Mouse (Mus musculus) thymus, postnatal 4 days (tissue): Measurements from ENCODE around the gene Akr1b3.
"Not testable (repeated sequence)": the region's sequence is repeated elsewhere in the genome, so short reads cannot be mapped to it uniquely, and the experiment has no call there.

Experiments
- DNase-seq: peaks from one replicate; pipeline ENCODE4 v3.0.0; 2021

The Akr1b3 gene

GRCm38 (mm10) chr6:34316854-34317771 lies at the start of gene Akr1b3:
Gene Akr1b3, minus strand, starts transcription at chr6:34317478.
- peak; percentile 88 for DNase-seq

- DNase-seq, result peak; percentile 35
Observed at GRCm38 (mm10) chr6:34364217-34365136, 47.2 kb upstream of the Akr1b3 start.

- DNase-seq, result no peak
Observed at GRCm38 (mm10) chr6:34355841-34356240, 38.6 kb upstream of the Akr1b3 start.

GRCm38 (mm10) chr6:34355349-34355747 lies 38.1 kb upstream of the Akr1b3 start:
- no peak for DNase-seq

GRCm38 (mm10) chr6:34354354-34355348 lies 37.4 kb upstream of the Akr1b3 start:
- no peak for DNase-seq

GRCm38 (mm10) chr6:34353658-34354353 lies 36.5 kb upstream of the Akr1b3 start, which contains the start of gene Akr1b8:
Gene Akr1b8, plus strand, starts transcription at chr6:34354119.
- DNase-seq, result no peak

- DNase-seq, result no peak
Observed at GRCm38 (mm10) chr6:34352401-34352800, 35.1 kb upstream of the Akr1b3 start.

GRCm38 (mm10) chr6:34351481-34351880 lies 34.2 kb upstream of the Akr1b3 start:
- not testable (repeated sequence) for DNase-seq

GRCm38 (mm10) chr6:34350037-34350699 lies 32.9 kb upstream of the Akr1b3 start:
- no peak for DNase-seq

GRCm38 (mm10) chr6:34346096-34346898 lies 29.0 kb upstream of the Akr1b3 start:
- peak; percentile 83 for DNase-seq

- DNase-seq, result peak; percentile 37
Observed at GRCm38 (mm10) chr6:34344935-34345334, 27.7 kb upstream of the Akr1b3 start.

GRCm38 (mm10) chr6:34344135-34344850 lies 27.0 kb upstream of the Akr1b3 start:
- no peak for DNase-seq

GRCm38 (mm10) chr6:34343426-34343825 lies 26.1 kb upstream of the Akr1b3 start:
- DNase-seq, result no peak

GRCm38 (mm10) chr6:34342476-34342875 lies 25.2 kb upstream of the Akr1b3 start:
- DNase-seq, result no peak

GRCm38 (mm10) chr6:34341991-34342390 lies 24.7 kb upstream of the Akr1b3 start:
- DNase-seq, result no peak

- DNase-seq, result no peak
Observed at GRCm38 (mm10) chr6:34337799-34338198, 20.5 kb upstream of the Akr1b3 start.

- DNase-seq, result no peak
Observed at GRCm38 (mm10) chr6:34334673-34335072, 17.4 kb upstream of the Akr1b3 start.

- DNase-seq, result not testable (repeated sequence)
Observed at GRCm38 (mm10) chr6:34331804-34332203, 14.5 kb upstream of the Akr1b3 start.

GRCm38 (mm10) chr6:34331379-34331778 lies 14.1 kb upstream of the Akr1b3 start:
- no peak for DNase-seq
